Mouse (Mus musculus) kidney, embryonic 14.5 days (tissue): ENCODE data around the gene Mdga1. TPM values are rescaled to one million over a fixed set of nuclear protein-coding genes. Genes with fewer than 3 reads are reported as not detected.

Experiments
- ATAC-seq: fragments of 200-750 bp; cut with Nextera tagmentation; 2 replicates; pipeline ENCODE4 v1.8.0; 2017; ENCODE audit warnings: moderate number of reproducible peaks, mild to moderate bottlenecking, moderate TSS enrichment, moderate library complexity; ENCODE audit not compliant: low FRiP score, low TSS enrichment
- H3K27ac ChIP-seq: fragments of 300-500 bp; sonication (generic); 2 replicates; pipeline ENCODE4 v1.5.1; 2014; ENCODE audit warnings: low read depth, mild to moderate bottlenecking, low read length, moderate library complexity, mixed read lengths
- H3K27me3 ChIP-seq: fragments of 300-500 bp; sonication (generic); 2 replicates; pipeline ENCODE4 v1.6.1; 2014; ENCODE audit warnings: mild to moderate bottlenecking, low read length; ENCODE audit not compliant: control insufficient read depth, insufficient read depth
- H3K36me3 ChIP-seq: fragments of 300-500 bp; sonication (generic); 2 replicates; pipeline ENCODE4 v1.6.1; 2014; ENCODE audit warnings: low read length, mixed read lengths; ENCODE audit not compliant: control insufficient read depth, insufficient read depth
- H3K4me1 ChIP-seq: fragments of 300-500 bp; sonication (generic); 2 replicates; pipeline ENCODE4 v1.6.1; 2014; ENCODE audit warnings: low read length, mixed read lengths; ENCODE audit not compliant: control insufficient read depth, insufficient read depth
- H3K4me2 ChIP-seq: fragments of 300-500 bp; sonication (generic); replicated peaks from 2 replicates; pipeline ENCODE4 v1.6.1; 2014; ENCODE audit warnings: low read depth, mild to moderate bottlenecking, low read length
- H3K4me3 ChIP-seq: fragments of 300-500 bp; sonication (generic); 2 replicates; pipeline ENCODE4 v1.5.1; 2014; ENCODE audit warnings: mild to moderate bottlenecking, low read length
- H3K9ac ChIP-seq: fragments of 300-500 bp; sonication (generic); 2 replicates; pipeline ENCODE4 v1.6.1; 2014; ENCODE audit warnings: low read depth, mild to moderate bottlenecking, low read length, moderate library complexity
- H3K9me3 ChIP-seq: fragments of 300-500 bp; sonication (generic); 2 replicates; pipeline ENCODE4 v1.6.1; 2016; ENCODE audit warnings: low read length; ENCODE audit not compliant: control insufficient read depth
- WGBS: fragments of 180-500 bp; shearing (Covaris S2); extraction: QIAGEN DNeasy Blood & Tissue Kit; methylation state at CpG from one replicate; pipeline ENCODE4 v1.1.7; 2014; 5-methylcytosine and 5-hydroxymethylcytosine counted together
- polyA plus RNA-seq: library from polyadenylated mRNA; unstranded; fragments of >200 nt; fragmentation: Nextera tagmentation; extraction: Ambion mirVana; gene quantifications from 2 replicates; pipeline ENCODE4 v1.2.1, GENCODE M21; 2014

The Mdga1 gene
- polyA plus RNA-seq, 1 experiment from 2014 or later = 1.6 TPM

- H3K27ac ChIP-seq = no peak overlapping the region
- 0 out of 2 replicates have a peak, but pooled peaks cover 2% of the 10 kb centered on the region for H3K27me3 ChIP-seq
- no peaks in the 10 kb centered on the region for H3K9me3 ChIP-seq
- no peak for ATAC-seq
- no peak overlapping the region for H3K9ac ChIP-seq
- no peaks in the 10 kb centered on the region for H3K4me1 ChIP-seq
- H3K4me2 ChIP-seq = no peak overlapping the region
- 63% methylated on average over 16 of the region's 16 CpGs for WGBS
- no peaks in the 10 kb centered on the region for H3K36me3 ChIP-seq
- H3K4me3 ChIP-seq = no peak overlapping the region
Observed at GRCm38 (mm10) chr17:29902406-29903155, 67.3 kb downstream of the Mdga1 start.

- Histone ChIP-seq H3K4me2 (no peak overlapping the region), H3K4me1 (peaks cover 12% of the 10 kb centered on the region; the same call in 1 of the 2 replicates), H3K9me3 (no peaks in the 10 kb centered on the region), H3K9ac (no peak overlapping the region), H3K27ac (no peak overlapping the region), H3K4me3 (no peak overlapping the region), H3K36me3 (no peaks in the 10 kb centered on the region), H3K27me3 (no peaks in the 10 kb centered on the region)
- no peak for ATAC-seq
- 89% methylated on average over 5 of the region's 5 CpGs for WGBS
Observed at GRCm38 (mm10) chr17:29900289-29900688, 69.6 kb downstream of the Mdga1 start.

- WGBS = 15% methylated on average over 7 of the region's 7 CpGs
- H3K4me3 ChIP-seq = no peak overlapping the region
- peak; percentile 66 for ATAC-seq
- H3K9me3 ChIP-seq = no peaks in the 10 kb centered on the region
- H3K36me3 ChIP-seq = no peaks in the 10 kb centered on the region
- H3K27ac ChIP-seq = no peak overlapping the region
- peaks cover 12% of the 10 kb centered on the region; the same call in 1 of the 2 replicates for H3K4me1 ChIP-seq
- no peak overlapping the region for H3K9ac ChIP-seq
- 0 out of 2 replicates have a peak, but pooled peaks cover 3% of the 10 kb centered on the region for H3K27me3 ChIP-seq
- H3K4me2 ChIP-seq = no peak overlapping the region
Observed at GRCm38 (mm10) chr17:29896181-29897054, 73.5 kb downstream of the Mdga1 start.

GRCm38 (mm10) chr17:29895566-29895965 lies 74.3 kb downstream of the Mdga1 start:
- no peak overlapping the region for H3K9ac ChIP-seq
- H3K9me3 ChIP-seq = no peaks in the 10 kb centered on the region
- no peaks in the 10 kb centered on the region for H3K36me3 ChIP-seq
- no peak overlapping the region for H3K4me3 ChIP-seq
- WGBS = 53% methylated on average over 5 of the region's 5 CpGs
- H3K4me2 ChIP-seq = no peak overlapping the region
- peaks cover 12% of the 10 kb centered on the region; the same call in 1 of the 2 replicates for H3K4me1 ChIP-seq
- H3K27me3 ChIP-seq = peaks cover 11% of the 10 kb centered on the region; the same call in 1 of the 2 replicates
- ATAC-seq = no peak
- H3K27ac ChIP-seq = no peak overlapping the region

GRCm38 (mm10) chr17:29894965-29895364 lies 74.9 kb downstream of the Mdga1 start:
- 89% methylated on average over 5 of the region's 5 CpGs for WGBS
- peaks cover 12% of the 10 kb centered on the region; the same call in 1 of the 2 replicates for H3K4me1 ChIP-seq

GRCm38 (mm10) chr17:29890451-29891110 lies 79.3 kb downstream of the Mdga1 start:
- H3K27me3 ChIP-seq = peaks cover 53% of the 10 kb centered on the region

More at GRCm38 (mm10) chr17:29894965-29895364, 74.9 kb downstream of the Mdga1 start:
- Histone ChIP-seq H3K4me2 (no peak overlapping the region), H3K36me3 (no peaks in the 10 kb centered on the region), H3K9ac (no peak overlapping the region), H3K27me3 (peaks cover 17% of the 10 kb centered on the region), H3K9me3 (no peaks in the 10 kb centered on the region), H3K27ac (no peak overlapping the region), H3K4me3 (no peak overlapping the region)
- no peak for ATAC-seq

GRCm38 (mm10) chr17:29888981-29889980 lies 80.6 kb downstream of the Mdga1 start:
- Histone ChIP-seq H3K9ac (peak overlapping the region; percentile 66), H3K4me2 (peak overlapping the region; percentile 100), H3K27ac (no peak overlapping the region), H3K36me3 (no peaks in the 10 kb centered on the region), H3K4me3 (peak overlapping the region; percentile 66), H3K4me1 (peaks cover 11% of the 10 kb centered on the region), H3K27me3 (peaks cover 66% of the 10 kb centered on the region), H3K9me3 (no peaks in the 10 kb centered on the region)
- whole genome bisulfite sequencing = under 1% methylated on average over 67 of the region's 67 CpGs
- ATAC-seq = no peak

More at GRCm38 (mm10) chr17:29890451-29891110, 79.3 kb downstream of the Mdga1 start:
- Histone ChIP-seq H3K36me3 (no peaks in the 10 kb centered on the region), H3K9ac (no peak overlapping the region), H3K9me3 (no peaks in the 10 kb centered on the region), H3K4me2 (no peak overlapping the region), H3K4me3 (no peak overlapping the region), H3K27ac (no peak overlapping the region), H3K4me1 (peaks cover 12% of the 10 kb centered on the region)
- 69% methylated on average over 7 of the region's 7 CpGs for WGBS
- no peak for ATAC-seq
